Mouse (Mus musculus) embryonic facial prominence, embryonic 15.5 days (tissue): ENCODE data around the gene Bicral. TPM values are rescaled to one million over a fixed set of nuclear protein-coding genes. Genes with fewer than 3 reads are reported as not detected.
A peak's percentile ranks its signal among the peaks of the same experiment; 100 is the strongest.

Source experiments
- ATAC-seq: fragments of 200-750 bp; cut with Nextera tagmentation; 2 replicates; pipeline ENCODE4 v1.8.0; 2017; ENCODE audit warnings: low read depth, moderate TSS enrichment; ENCODE audit not compliant: insufficient number of reproducible peaks, low FRiP score, low TSS enrichment
- H3K27ac ChIP-seq: fragments of 300-500 bp; sonication (generic); replicated peaks from 2 replicates; pipeline ENCODE4 v1.5.1; 2015; ENCODE audit warnings: mild to moderate bottlenecking, inconsistent platforms
- H3K27me3 ChIP-seq: fragments of 300-500 bp; sonication (generic); 2 replicates; pipeline ENCODE4 v1.6.1; 2015; ENCODE audit warnings: inconsistent platforms
- H3K36me3 ChIP-seq: fragments of 300-500 bp; sonication (generic); 2 replicates; pipeline ENCODE4 v1.6.1; 2015; ENCODE audit warnings: mild to moderate bottlenecking, inconsistent platforms
- H3K4me1 ChIP-seq: fragments of 300-500 bp; sonication (generic); 2 replicates; pipeline ENCODE4 v1.6.1; 2015; ENCODE audit warnings: inconsistent platforms
- H3K4me2 ChIP-seq: fragments of 300-500 bp; sonication (generic); replicated peaks from 2 replicates; pipeline ENCODE4 v1.6.1; 2015; ENCODE audit warnings: mild to moderate bottlenecking, inconsistent platforms
- H3K4me3 ChIP-seq: fragments of 300-500 bp; sonication (generic); replicated peaks from 2 replicates; pipeline ENCODE4 v1.5.1; 2015; ENCODE audit warnings: mild to moderate bottlenecking, inconsistent platforms
- H3K9ac ChIP-seq: fragments of 300-500 bp; sonication (generic); 2 replicates; pipeline ENCODE4 v1.6.1; 2015; ENCODE audit warnings: inconsistent platforms
- H3K9me3 ChIP-seq: fragments of 300-500 bp; sonication (generic); replicated peaks from 2 replicates; pipeline ENCODE4 v1.6.1; 2016; ENCODE audit warnings: inconsistent platforms
- WGBS: fragments of 180-500 bp; shearing (Covaris S2); methylation state at CpG from one replicate; pipeline ENCODE4 v1.1.7; 2015; 5-methylcytosine and 5-hydroxymethylcytosine counted together
- polyA plus RNA-seq: library from polyadenylated mRNA; unstranded; fragments of >200 nt; fragmentation: Nextera tagmentation; extraction: Ambion mirVana; gene quantifications from 2 replicates; pipeline ENCODE4 v1.2.1, GENCODE M21; 2015

Gene Bicral
- 4.5 and 5.3 TPM in 2 replicates for polyA plus RNA-seq

DNA sequence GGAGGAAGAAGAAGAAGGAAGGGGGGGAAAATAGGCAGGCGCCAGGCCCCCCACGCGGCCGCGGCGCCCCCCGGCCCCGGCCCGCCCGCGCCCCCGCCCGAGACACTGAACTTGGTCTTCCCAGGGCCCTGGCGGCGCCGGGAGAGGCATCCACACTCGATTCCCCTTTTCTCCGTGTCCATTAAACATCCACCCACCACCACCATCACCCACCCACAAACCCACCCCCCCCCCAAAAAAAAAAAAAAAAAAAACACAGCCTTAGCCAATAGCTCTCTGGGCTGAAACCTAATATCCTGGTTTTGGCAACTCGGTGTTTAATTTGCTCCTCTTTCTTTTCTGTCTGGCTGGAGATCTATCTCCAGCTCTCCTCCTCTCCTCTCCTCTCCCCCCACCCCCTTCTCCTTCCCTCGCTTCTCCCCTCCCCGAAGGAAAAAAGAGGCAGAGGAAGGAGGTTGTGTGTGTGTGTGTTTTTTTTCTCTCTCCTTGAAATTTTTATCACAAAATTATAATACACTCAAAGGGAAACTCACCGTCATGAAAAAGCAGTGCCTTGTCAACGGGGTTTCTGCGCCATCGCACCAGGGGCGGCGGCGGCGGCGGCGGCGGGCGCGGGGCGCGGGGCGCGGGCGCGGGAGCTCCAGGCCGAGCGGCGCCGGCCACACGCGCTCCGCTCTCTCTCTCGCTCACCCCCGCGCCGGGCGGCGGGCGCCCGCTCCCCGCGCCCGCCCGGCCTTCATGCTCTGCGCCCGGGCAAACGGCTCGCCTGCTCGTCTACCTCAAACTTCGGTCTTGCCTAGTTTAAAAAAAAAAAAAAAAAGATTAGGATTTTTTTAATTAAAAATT, at the start of gene Bicral:
Gene Bicral (minus strand): TSS at position 580 of the 846 bp plus-strand sequence.
- Histone ChIP-seq H3K36me3 (no peaks in the 10 kb centered on the region), H3K9me3 (no peaks in the 10 kb centered on the region), H3K4me2 (peak within 1 kb of the TSS; percentile 51), H3K9ac (peak within 1 kb of the TSS; percentile 100), H3K4me3 (peak within 1 kb of the TSS; percentile 87), H3K27ac (peak within 1 kb of the TSS; percentile 100), H3K4me1 (peaks cover 14% of the 10 kb centered on the region), H3K27me3 (no peaks in the 10 kb centered on the region)
- ATAC-seq: peak; percentile 87
- WGBS: under 1% methylated on average over 52 of the region's 65 CpGs

GRCm38 (mm10) chr17:46903876-46904490, 45.7 kb upstream of the Bicral start:
- peak; percentile 66; the same call in 1 of the 2 replicates for ATAC-seq
- no peaks in the 10 kb centered on the region for H3K36me3 ChIP-seq
- H3K27ac ChIP-seq: no peak overlapping the region
- H3K4me3 ChIP-seq: no peak overlapping the region
- no peaks in the 10 kb centered on the region for H3K27me3 ChIP-seq
- WGBS: 20% methylated on average over 19 of the region's 19 CpGs
- H3K4me1 ChIP-seq: peaks cover 3% of the 10 kb centered on the region; the same call in 1 of the 2 replicates
- no peak overlapping the region for H3K4me2 ChIP-seq
- H3K9ac ChIP-seq: no peak overlapping the region
- no peaks in the 10 kb centered on the region for H3K9me3 ChIP-seq

DNA sequence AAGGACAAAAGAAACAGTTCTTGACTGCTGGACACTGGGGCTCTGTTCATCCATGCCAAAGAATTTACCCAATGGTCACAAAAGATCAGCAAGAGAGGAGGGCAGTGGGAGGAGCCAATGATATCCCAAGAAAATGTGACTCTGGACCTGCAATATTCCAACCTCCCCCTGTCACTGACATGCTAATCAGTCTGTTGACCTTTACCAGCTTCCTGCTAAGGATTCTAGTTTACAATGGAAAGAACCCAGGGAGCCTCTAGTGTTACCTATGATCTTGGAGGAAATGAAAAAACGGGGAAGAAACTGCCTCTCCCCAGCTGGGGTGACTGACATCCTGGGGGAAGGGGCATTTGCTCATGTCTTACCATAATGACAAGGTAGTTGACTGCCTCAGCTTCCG, 42.7 kb upstream of the Bicral start:
- H3K4me1 ChIP-seq: peaks cover 3% of the 10 kb centered on the region; the same call in 1 of the 2 replicates
- H3K36me3 ChIP-seq: no peaks in the 10 kb centered on the region
- no peaks in the 10 kb centered on the region for H3K9me3 ChIP-seq
- H3K27me3 ChIP-seq: no peaks in the 10 kb centered on the region
- no peak overlapping the region for H3K4me2 ChIP-seq
- H3K4me3 ChIP-seq: no peak overlapping the region
- 54% methylated on average over 2 of the region's 2 CpGs for WGBS
- H3K27ac ChIP-seq: no peak overlapping the region
- no peak overlapping the region for H3K9ac ChIP-seq
- no peak for ATAC-seq

DNA sequence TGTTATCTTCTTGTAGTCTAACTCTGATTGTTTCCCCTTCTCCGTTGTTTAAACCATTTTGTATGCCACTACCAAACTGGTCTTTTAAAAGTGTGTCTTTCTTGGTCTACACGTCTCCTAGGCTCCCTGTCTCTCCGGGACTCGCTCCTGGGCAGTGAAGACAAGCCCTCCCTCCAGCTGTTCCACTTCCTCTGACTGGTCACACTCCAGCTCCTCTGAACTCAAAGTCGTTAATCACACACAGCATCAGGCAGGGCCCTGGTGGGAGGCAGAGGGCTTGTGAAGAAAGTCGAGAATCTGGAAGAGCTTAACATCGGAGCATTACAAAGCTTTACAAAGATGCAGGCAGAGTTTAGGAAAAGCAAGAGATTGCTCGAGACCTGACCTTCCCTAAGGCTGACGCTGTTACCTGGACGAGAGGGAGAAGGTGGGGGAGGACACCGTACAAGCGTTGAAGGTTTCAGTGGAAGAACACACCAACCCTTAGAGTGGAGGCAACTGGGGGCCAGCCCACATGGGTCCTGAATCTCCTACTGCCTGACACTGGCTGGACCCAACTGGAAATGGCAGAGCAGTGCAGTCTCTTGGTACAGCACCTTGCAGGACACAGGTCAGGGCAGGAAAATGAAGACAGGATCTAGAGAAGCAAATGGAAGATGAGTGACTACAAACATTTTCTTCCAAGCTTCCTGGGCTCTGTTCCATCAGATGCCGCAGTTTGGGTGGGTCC, 39.1 kb upstream of the Bicral start:
- Histone ChIP-seq H3K36me3 (no peaks in the 10 kb centered on the region; the same call in 1 of the 2 replicates), H3K9ac (no peak overlapping the region), H3K9me3 (no peaks in the 10 kb centered on the region), H3K27ac (no peak overlapping the region), H3K4me1 (peaks cover 12% of the 10 kb centered on the region), H3K27me3 (no peaks in the 10 kb centered on the region), H3K4me3 (no peak overlapping the region), H3K4me2 (no peak overlapping the region)
- no peak for ATAC-seq
- 42% methylated on average over 13 of the region's 13 CpGs for WGBS

- no peak for ATAC-seq
- Histone ChIP-seq H3K4me2 (no peak overlapping the region), H3K9ac (no peak overlapping the region), H3K36me3 (no peaks in the 10 kb centered on the region; the same call in 1 of the 2 replicates), H3K4me3 (no peak overlapping the region), H3K27ac (no peak overlapping the region), H3K9me3 (no peaks in the 10 kb centered on the region), H3K4me1 (peaks cover 24% of the 10 kb centered on the region), H3K27me3 (no peaks in the 10 kb centered on the region)
- 82% methylated on average over 9 of the region's 9 CpGs for WGBS
These were observed 37.1 kb upstream of the Bicral start for GRCm38 (mm10) chr17:46895426-46895825.

- H3K36me3 ChIP-seq: no peaks in the 10 kb centered on the region; the same call in 1 of the 2 replicates
- no peaks in the 10 kb centered on the region for H3K9me3 ChIP-seq
- WGBS: 1% methylated on average over 63 of the region's 64 CpGs
- peak overlapping the region; percentile 86 for H3K4me2 ChIP-seq
- H3K27ac ChIP-seq: peak overlapping the region; percentile 88
- H3K9ac ChIP-seq: peak overlapping the region; percentile 84
- peak overlapping the region; percentile 91 for H3K4me3 ChIP-seq
- no peaks in the 10 kb centered on the region for H3K27me3 ChIP-seq
- ATAC-seq: peak; percentile 17; the same call in 1 of the 2 replicates
- H3K4me1 ChIP-seq: peaks cover 37% of the 10 kb centered on the region
These were observed 32.7 kb upstream of the Bicral start for GRCm38 (mm10) chr17:46890843-46891594.

DNA sequence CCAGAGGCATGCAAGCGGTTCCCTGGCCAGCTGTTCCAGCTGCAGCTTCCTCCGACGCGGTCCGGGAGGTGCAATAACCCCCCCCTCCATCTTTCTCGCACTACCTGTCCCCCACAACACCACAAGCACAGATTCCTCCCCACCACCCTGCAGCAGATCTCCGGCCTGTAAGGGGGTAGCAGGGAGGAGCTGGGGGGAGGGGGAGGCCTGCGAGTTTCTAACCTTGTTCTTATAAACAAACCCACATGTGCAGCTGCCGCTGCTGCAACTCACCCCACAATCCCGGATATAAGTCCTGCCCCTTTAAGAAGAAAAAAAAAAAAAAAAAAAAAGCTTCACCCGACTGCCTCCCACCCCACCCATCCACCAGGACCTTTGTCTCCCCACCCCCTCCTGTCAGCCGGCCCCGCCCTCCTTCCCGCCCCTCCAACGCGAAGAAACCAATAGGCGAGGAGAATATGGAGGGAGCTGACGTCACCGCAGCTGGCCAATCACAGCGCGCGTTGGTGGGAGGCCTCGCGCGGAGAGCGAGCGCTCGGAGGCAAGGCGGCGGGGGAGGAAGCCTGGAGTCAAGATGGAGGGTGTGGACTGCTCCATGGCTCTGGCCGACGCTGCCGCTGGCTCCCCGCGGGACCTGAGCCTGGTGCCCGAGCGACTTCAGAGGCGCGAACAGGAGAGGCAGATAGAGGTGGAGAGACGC, 32.0 kb upstream of the Bicral start, which contains the start of gene Tbcc:
Gene Tbcc (plus strand): TSS at position 569 of the 700 bp plus-strand sequence.
- Histone ChIP-seq H3K27ac (peak within 1 kb of the TSS; percentile 99), H3K4me1 (peaks cover 42% of the 10 kb centered on the region), H3K9me3 (no peaks in the 10 kb centered on the region), H3K27me3 (no peaks in the 10 kb centered on the region), H3K9ac (peak within 1 kb of the TSS; percentile 84), H3K4me2 (peak within 1 kb of the TSS; percentile 88), H3K4me3 (peak within 1 kb of the TSS; percentile 91), H3K36me3 (no peaks in the 10 kb centered on the region; the same call in 1 of the 2 replicates)
- WGBS: under 1% methylated on average over 40 of the region's 40 CpGs
- peak; percentile 93 for ATAC-seq

DNA sequence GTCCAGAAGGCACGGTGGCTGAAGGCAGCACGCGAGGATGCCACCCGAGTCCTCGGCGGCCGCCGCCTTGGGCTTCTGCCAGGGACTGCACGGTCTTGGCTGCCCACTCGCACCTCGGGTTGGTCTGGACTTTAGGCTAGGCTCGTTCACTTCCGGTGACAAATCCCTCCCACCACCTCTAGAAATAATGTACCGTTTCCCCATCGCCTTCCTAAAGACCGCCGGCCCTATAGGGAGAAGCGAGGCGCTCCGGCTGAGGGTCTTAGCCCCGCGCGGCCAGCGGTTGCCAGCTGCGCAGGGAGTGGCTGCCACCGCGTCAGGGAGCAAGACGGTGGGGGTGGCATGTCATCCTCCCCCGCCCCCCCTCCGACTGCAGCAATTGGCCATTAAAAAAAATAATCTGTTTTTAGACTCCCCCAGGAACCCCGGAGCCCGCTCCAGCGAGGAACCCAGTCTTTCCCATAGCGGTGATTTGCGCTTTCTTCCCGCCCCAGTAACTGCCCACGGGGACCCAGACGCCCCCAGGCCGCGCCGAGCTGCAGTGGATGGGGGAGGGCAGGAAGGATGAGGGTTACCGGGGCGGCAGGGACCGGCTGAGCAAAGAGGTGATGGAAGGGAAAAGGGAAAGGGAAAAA, 31.3 kb upstream of the Bicral start:
- WGBS: under 1% methylated on average over 44 of the region's 44 CpGs

GRCm38 (mm10) chr17:46888511-46889212, 30.4 kb upstream of the Bicral start:
- 32% methylated on average over 16 of the region's 16 CpGs for WGBS
- no peaks in the 10 kb centered on the region for H3K27me3 ChIP-seq
- peak overlapping the region; percentile 91 for H3K4me3 ChIP-seq
- no peak for ATAC-seq
- H3K4me2 ChIP-seq: peak overlapping the region; percentile 88
- H3K4me1 ChIP-seq: peaks cover 40% of the 10 kb centered on the region
- H3K27ac ChIP-seq: peak overlapping the region; percentile 99
- H3K36me3 ChIP-seq: no peaks in the 10 kb centered on the region; the same call in 1 of the 2 replicates
- H3K9ac ChIP-seq: peak overlapping the region; percentile 69; the same call in 1 of the 2 replicates
- H3K9me3 ChIP-seq: no peaks in the 10 kb centered on the region

More for the DNA sequence above, 31.3 kb upstream of the Bicral start:
- ATAC-seq: peak; percentile 68
- Histone ChIP-seq H3K36me3 (no peaks in the 10 kb centered on the region; the same call in 1 of the 2 replicates), H3K9me3 (no peaks in the 10 kb centered on the region), H3K4me2 (peak overlapping the region; percentile 88), H3K4me1 (peaks cover 42% of the 10 kb centered on the region), H3K4me3 (peak overlapping the region; percentile 91), H3K27me3 (no peaks in the 10 kb centered on the region), H3K27ac (peak overlapping the region; percentile 99), H3K9ac (peak overlapping the region; percentile 69)
